Mouse (Mus musculus) left cerebral cortex, postnatal 4 days (tissue): Measurements from ENCODE around the gene Gorasp2. TPM values are rescaled to one million over a fixed set of nuclear protein-coding genes. Genes with fewer than 3 reads are reported as not detected.

Experiments
- DNase-seq: peaks from one replicate; pipeline ENCODE4 v3.0.0-alpha.2; 2022
- intact Hi-C: fragments of 180-260 bp; cut with DNase I; formaldehyde crosslinking; loops from one replicate; pipeline ENCODE4 v1.15.1; 2025
- total RNA-seq, 2 experiments: library from RNA; stranded (reverse); gene quantifications; 2 replicates each; pipeline ENCODE4 v1.2.3; 2021

Gene Gorasp2
- total RNA-seq = 10 to 100 TPM; 97.4 to 98.8 TPM

DNA sequence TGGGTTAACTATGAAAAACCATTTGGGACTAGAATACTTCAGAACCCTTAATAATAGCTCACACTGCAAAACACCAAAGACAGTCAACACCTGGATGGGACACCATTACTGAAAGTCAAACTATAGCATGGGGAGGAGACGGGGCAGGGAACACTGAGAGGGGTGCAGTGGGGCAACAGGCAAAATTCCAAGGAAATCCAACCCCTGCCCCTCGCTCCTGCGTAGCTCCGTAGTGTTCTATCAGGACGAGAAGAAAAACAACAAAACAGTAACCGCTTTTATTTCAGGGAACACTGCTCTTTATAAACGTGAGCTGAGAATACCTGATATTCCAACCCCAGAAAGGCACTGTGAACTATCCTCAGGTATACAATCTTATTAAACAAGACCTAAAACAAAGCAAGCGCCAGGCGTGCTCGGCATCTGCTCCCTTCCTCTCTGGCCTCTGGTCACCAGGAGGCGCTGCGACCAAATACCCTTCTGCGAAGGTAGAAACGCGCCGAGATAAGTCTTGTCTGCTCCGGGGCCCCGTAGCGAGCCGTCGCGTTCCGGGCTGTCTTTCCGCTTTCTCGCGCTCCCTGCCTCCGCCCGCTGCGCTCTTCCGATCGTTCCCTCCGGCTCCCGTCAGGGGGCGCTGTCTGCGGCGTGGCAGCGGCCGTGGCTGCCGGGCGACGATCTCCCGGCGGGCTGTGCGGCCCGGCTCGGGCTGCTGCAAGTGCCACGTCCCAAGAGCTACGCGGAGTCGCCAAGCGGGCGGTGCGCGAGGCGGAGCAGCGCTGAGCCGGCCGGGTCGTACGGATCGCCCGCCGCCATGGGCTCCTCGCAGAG lies at the start of gene Gorasp2:
Gene Gorasp2, plus strand, starts transcription at position 690 of the 828 bp plus-strand sequence.
- DNase-seq = peak; percentile 97
- intact Hi-C loops = loop anchor here (10.0 kb wide), 1 partner anchor 536 kb away; no protein-coding TSS in a partner anchor

- intact Hi-C loops = no loop called here
- DNase-seq = no peak
These were observed 46.5 kb upstream of the Gorasp2 start for GRCm38 (mm10) chr2:70614745-70615351.

- intact Hi-C loops = no loop called here
- DNase-seq = no peak
These were observed 45.3 kb upstream of the Gorasp2 start for GRCm38 (mm10) chr2:70616076-70616475.

GRCm38 (mm10) chr2:70616617-70617016 lies 44.8 kb upstream of the Gorasp2 start:
- DNase-seq = no peak
- intact Hi-C loops = no loop called here

DNA sequence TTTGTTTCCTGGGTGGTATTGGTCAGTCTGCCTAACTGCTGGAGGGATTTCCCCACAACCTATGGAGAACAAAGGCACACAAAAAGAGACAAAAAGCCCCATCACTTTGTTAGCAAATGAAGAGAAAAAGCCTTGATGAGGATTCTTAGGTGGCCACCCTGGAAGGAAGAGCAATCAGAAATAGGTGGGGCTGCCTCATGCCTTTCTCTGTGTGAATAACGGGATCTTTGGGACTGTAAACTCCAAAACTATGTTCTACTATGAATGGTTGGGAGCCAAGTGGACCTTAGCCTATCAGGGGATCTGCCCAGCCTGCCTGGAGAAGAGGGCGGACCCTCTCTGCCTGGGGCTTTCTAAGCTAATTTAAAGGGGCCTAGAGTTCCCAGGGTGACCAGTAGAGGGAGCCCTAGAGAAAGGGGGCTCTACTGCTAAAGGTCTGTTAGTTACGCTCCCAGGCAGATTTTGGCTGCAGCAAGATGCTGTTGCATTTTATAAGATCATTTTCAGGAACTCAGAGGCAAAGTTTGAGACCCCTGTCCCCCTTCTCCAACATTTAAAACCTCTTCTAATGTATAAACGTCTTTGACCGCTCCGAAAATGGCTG lies 42.0 kb upstream of the Gorasp2 start:
- no peak for DNase-seq
- intact Hi-C loops = no loop called here

GRCm38 (mm10) chr2:70620225-70620624 lies 41.2 kb upstream of the Gorasp2 start:
- peak; percentile 71 for DNase-seq
- intact Hi-C loops = no loop called here

GRCm38 (mm10) chr2:70622244-70622643 lies 39.1 kb upstream of the Gorasp2 start:
- intact Hi-C loops = no loop called here
- no peak for DNase-seq

GRCm38 (mm10) chr2:70625761-70626160 lies 35.6 kb upstream of the Gorasp2 start:
- intact Hi-C loops = no loop called here

GRCm38 (mm10) chr2:70628397-70628796 lies 33.0 kb upstream of the Gorasp2 start:
- intact Hi-C loops = no loop called here
- DNase-seq = no peak

More at GRCm38 (mm10) chr2:70625761-70626160, 35.6 kb upstream of the Gorasp2 start:
- no peak for DNase-seq

GRCm38 (mm10) chr2:70629339-70629761 lies 32.0 kb upstream of the Gorasp2 start:
- peak; percentile 56 for DNase-seq
- intact Hi-C loops = no loop called here

DNA sequence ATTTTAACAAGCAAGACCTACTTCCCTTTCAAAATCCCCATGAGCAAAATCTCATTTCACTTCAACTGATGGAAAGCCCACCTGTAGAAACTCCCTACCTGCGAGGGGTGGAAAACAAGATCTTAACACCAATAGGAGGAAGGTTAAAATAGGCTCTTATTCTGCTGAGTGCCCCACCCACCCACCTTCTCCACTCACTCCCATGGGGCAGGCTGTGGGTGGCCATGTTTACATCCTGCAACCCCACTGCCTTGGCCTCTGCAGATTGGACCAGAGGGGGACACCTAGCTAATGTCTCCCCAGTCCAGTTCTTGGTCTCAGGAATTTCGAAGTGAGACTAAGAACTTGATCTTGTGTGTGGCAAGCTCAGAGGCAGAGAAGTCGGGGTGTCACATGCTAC lies 31.5 kb upstream of the Gorasp2 start:
- intact Hi-C loops = no loop called here
- DNase-seq = no peak

DNA sequence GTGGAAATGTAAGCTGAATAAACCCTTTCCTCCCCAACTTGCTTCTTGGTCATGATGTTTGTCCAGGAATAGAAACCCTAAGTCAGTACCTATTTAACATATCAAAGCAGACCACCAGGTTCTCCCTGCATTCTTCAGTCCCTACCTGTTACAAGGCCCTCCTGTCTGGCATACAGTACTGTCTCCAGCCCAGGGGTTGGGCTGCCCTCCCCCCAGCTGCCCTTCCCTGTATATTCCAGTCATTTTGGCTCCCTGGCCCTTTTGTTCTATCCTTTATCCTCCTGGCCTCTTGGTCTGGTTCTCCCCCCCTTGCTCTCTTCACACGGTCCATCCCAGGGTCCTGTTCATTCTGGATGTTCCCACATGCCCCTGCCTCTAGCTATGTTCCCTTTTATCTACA lies 30.1 kb upstream of the Gorasp2 start:
- intact Hi-C loops = no loop called here
- DNase-seq = no peak

GRCm38 (mm10) chr2:70632412-70632811 lies 29.0 kb upstream of the Gorasp2 start:
- intact Hi-C loops = no loop called here
- DNase-seq = no peak

- no peak for DNase-seq
- intact Hi-C loops = no loop called here
These were observed 27.2 kb upstream of the Gorasp2 start for GRCm38 (mm10) chr2:70634028-70634690.

GRCm38 (mm10) chr2:70640968-70641367 lies 20.4 kb upstream of the Gorasp2 start:
- intact Hi-C loops = no loop called here
- no peak for DNase-seq

DNA sequence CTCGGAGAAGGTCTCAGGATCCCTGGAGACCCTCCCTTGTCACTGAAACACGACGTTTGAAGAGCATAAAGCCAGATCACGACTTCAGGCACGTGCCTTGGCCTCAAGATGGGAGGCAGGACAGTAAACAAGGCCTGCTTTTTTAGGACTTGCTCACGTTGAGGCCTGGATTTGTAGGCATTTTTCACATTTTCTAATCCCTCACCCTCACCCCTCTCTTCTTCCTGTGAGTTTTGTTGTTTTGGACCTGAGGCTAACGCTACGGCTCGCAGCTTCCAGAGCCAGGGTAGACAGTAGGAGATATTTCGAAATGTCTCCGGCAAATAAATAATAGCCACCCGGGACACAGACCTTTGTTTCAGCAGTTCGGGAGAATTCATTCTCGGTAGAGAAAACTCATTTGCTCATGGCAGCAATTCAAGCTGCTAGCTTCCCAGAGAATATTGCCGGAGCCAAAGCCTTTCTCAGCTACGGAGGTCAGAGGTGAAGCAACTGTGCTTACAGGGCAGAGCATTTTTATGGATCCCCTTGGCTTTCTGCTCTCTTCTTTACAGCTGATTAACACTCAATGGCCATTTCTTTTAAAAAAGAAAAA lies 18.3 kb upstream of the Gorasp2 start:
- intact Hi-C loops = no loop called here
- no peak for DNase-seq

GRCm38 (mm10) chr2:70645266-70645780 lies 16.1 kb upstream of the Gorasp2 start:
- intact Hi-C loops = no loop called here
- DNase-seq = no peak

DNA sequence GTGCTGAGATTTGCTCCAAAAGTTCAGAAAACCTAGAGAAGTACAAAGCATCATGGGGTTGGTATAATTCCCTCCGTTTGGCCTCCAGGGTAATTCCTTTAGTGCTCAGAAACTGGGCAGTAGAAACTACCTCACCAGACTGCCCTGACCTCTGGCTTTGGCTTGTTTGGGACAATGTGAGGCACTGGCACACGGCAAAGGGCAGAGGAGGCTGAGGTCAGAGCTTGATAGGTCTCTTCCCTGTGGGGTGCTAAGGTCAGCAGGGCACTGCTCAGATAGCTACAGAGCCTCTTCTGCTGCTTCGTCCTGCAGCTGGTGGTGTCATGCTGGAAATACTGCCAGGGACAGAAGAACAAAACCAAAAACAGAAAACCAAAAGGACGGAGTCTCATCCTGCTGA lies 13.7 kb upstream of the Gorasp2 start:
- no peak for DNase-seq
- intact Hi-C loops = no loop called here

DNA sequence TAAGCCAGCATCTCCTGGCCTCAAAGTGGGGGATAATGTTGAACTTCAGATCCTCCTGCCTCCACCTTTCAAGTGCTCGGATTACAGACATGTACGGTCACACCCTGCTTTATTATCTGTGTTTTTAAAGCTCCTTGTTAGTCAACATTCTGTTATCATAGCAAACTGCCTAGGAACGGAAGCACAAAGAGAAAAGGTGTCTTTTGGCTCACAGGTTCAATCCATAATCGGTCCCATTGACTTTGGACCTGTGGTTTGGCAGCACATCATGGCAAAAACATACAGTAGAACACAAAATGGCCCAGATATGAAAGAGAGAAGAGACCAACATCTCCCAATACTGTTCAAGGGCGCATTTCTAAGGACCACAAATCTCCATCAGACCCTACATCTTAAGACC lies 13.1 kb upstream of the Gorasp2 start:
- no peak for DNase-seq
- intact Hi-C loops = no loop called here

DNA sequence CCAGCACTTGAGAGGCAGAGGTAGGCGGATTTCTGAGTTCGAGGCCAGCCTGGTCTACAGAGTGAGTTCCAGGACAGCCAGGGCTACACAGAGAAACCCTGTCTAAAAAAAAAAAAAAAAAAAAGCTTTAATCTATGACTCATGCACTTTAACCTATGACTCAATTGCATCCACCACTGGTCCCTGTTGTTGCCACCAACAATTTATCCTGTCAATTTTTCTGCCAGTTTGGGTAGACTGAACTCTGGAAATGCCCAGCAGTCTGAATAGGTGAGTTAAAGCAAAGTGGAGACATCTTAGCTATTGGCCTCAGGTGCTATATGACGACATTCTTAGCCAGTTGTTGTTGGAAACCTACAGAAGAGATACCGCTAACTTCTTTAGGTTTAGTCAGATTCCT lies 11.9 kb upstream of the Gorasp2 start:
- intact Hi-C loops = no loop called here
- no peak for DNase-seq

- DNase-seq = no peak
These were observed 9.6 kb upstream of the Gorasp2 start for GRCm38 (mm10) chr2:70651820-70652219.

More at GRCm38 (mm10) chr2:70651820-70652219, 9.6 kb upstream of the Gorasp2 start:
- intact Hi-C loops = no loop called here
